Mouse (Mus musculus) hindbrain, embryonic 16.5 days (tissue): Measurements from ENCODE around the gene Slc9a1. TPM values are rescaled to one million over a fixed set of nuclear protein-coding genes. Genes with fewer than 3 reads are reported as not detected.

Source experiments
- ATAC-seq: fragments of 200-750 bp; cut with Nextera tagmentation; 2 replicates; pipeline ENCODE4 v1.8.0; 2017; ENCODE audit warnings: moderate TSS enrichment, moderate library complexity
- H3K27ac ChIP-seq: fragments of 300-500 bp; sonication (generic); 2 replicates; pipeline ENCODE4 v1.5.1; 2014; ENCODE audit warnings: low read depth, mild to moderate bottlenecking, control low read depth, low read length, moderate library complexity
- H3K27me3 ChIP-seq: fragments of 300-500 bp; sonication (generic); replicated peaks from 2 replicates; pipeline ENCODE4 v1.6.1; 2014; ENCODE audit warnings: low read length; ENCODE audit not compliant: control insufficient read depth, insufficient read depth
- H3K36me3 ChIP-seq: fragments of 300-500 bp; sonication (generic); 2 replicates; pipeline ENCODE4 v1.6.1; 2014; ENCODE audit warnings: mild to moderate bottlenecking, low read length, moderate library complexity, mixed read lengths; ENCODE audit not compliant: control insufficient read depth, insufficient read depth
- H3K4me1 ChIP-seq: fragments of 300-500 bp; sonication (generic); 2 replicates; pipeline ENCODE4 v1.6.1; 2014; ENCODE audit warnings: low read depth, low read length; ENCODE audit not compliant: control insufficient read depth, insufficient read depth
- H3K4me2 ChIP-seq: fragments of 300-500 bp; sonication (generic); 2 replicates; pipeline ENCODE4 v1.6.1; 2014; ENCODE audit warnings: mild to moderate bottlenecking, low read length, control low read depth, moderate library complexity
- H3K4me3 ChIP-seq: fragments of 300-500 bp; sonication (generic); 2 replicates; pipeline ENCODE4 v1.5.1; 2014; ENCODE audit warnings: mild to moderate bottlenecking, low read length, control low read depth, moderate library complexity
- H3K9ac ChIP-seq: fragments of 300-500 bp; sonication (generic); 2 replicates; pipeline ENCODE4 v1.6.1; 2014; ENCODE audit warnings: low read depth, mild to moderate bottlenecking, control low read depth, low read length, moderate library complexity
- H3K9me3 ChIP-seq: fragments of 300-500 bp; sonication (generic); 2 replicates; pipeline ENCODE4 v1.6.1; 2014; ENCODE audit warnings: mild to moderate bottlenecking, low read length, moderate library complexity; ENCODE audit not compliant: control insufficient read depth
- WGBS: fragments of 180-500 bp; shearing (Covaris S2); extraction: QIAGEN DNeasy Blood & Tissue Kit; methylation state at CpG from one replicate; pipeline ENCODE4 v1.1.7; 2014; 5-methylcytosine and 5-hydroxymethylcytosine counted together
- polyA plus RNA-seq: library from polyadenylated mRNA; unstranded; fragments of >200 nt; fragmentation: Nextera tagmentation; extraction: Ambion mirVana; gene quantifications from 2 replicates; pipeline ENCODE4 v1.2.1, GENCODE M21; 2015

Gene Slc9a1
- polyA plus RNA-seq, 1 experiment from 2014 or later, result 9.8 TPM

DNA sequence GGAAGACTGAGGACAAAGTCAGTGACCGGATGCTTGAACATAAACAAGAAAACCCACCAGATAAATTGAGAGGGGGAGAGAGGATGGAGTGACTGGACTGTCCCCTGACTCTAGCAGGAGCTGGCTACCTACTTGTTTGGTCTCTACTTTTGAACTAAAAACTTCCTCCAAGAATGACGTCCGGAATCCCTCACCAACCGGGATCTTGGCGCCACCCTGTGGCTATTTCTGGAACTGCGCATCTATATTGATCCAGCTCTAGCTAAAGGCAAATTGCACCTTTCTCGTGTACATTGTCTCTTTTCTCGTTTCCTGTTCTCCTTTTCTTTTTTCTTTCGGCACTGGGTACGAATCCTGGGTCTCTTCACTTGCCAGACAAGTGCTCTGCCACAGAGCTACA lies 82.0 kb downstream of the Slc9a1 start:
- ATAC-seq, result no peak
- no peak overlapping the region for H3K9ac ChIP-seq
- no peaks in the 10 kb centered on the region for H3K9me3 ChIP-seq
- WGBS, result 8% methylated on average over 10 of the region's 10 CpGs
- no peaks in the 10 kb centered on the region for H3K36me3 ChIP-seq
- peaks cover 5% of the 10 kb centered on the region for H3K4me1 ChIP-seq
- no peak overlapping the region for H3K4me2 ChIP-seq
- no peak overlapping the region for H3K27ac ChIP-seq
- H3K4me3 ChIP-seq, result no peak overlapping the region
- no peaks in the 10 kb centered on the region for H3K27me3 ChIP-seq

DNA sequence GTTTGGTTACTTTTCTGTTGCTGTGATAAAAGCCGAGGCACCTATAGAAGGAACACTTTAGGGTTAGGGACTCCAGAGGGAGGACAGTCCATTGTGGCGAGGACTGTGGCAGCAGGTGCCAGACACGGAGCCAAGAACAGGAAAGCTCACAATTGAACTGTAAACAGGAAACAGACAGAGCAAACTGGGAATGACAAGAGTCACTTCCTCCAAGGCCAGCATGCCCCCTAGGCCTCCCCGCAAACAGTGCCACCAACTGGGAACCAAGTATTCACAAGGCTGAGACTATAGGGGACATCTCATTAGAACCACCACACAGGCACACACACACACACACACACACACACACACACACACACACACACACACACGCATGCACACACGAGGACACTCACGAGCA lies 82.9 kb downstream of the Slc9a1 start:
- WGBS, result 75% methylated on average over 7 of the region's 7 CpGs
- ATAC-seq, result no peak
- H3K9ac ChIP-seq, result no peak overlapping the region
- peaks cover 5% of the 10 kb centered on the region for H3K4me1 ChIP-seq
- no peaks in the 10 kb centered on the region for H3K27me3 ChIP-seq
- H3K4me3 ChIP-seq, result no peak overlapping the region
- H3K36me3 ChIP-seq, result no peaks in the 10 kb centered on the region
- H3K4me2 ChIP-seq, result no peak overlapping the region
- no peak overlapping the region for H3K27ac ChIP-seq
- no peaks in the 10 kb centered on the region for H3K9me3 ChIP-seq

DNA sequence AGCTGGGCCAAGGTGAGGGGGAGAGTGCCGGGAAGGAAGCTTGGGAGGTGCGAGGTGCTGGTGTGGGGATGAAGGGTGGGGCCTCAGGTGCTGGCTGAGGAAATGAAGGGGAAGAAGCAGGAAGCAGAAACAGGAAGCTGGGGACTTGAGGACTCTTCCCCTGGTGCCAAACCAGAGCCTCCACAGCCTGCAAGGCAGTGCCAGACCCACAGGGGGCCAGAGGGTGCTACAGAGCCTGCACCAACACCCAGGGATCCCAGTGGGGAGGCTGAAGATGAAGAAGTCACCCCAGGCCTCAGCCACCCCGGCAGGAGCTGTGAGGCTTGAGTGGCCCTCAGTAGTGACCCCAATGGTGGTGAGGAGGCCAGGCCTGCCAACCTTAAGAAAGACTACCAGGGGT lies 88.5 kb downstream of the Slc9a1 start:
- Histone ChIP-seq H3K27ac (no peak overlapping the region), H3K4me2 (no peak overlapping the region), H3K27me3 (no peaks in the 10 kb centered on the region), H3K9ac (no peak overlapping the region), H3K4me1 (no peaks in the 10 kb centered on the region), H3K36me3 (no peaks in the 10 kb centered on the region), H3K4me3 (no peak overlapping the region), H3K9me3 (no peaks in the 10 kb centered on the region)
- ATAC-seq, result no peak
- WGBS, result 76% methylated on average over 3 of the region's 3 CpGs

DNA sequence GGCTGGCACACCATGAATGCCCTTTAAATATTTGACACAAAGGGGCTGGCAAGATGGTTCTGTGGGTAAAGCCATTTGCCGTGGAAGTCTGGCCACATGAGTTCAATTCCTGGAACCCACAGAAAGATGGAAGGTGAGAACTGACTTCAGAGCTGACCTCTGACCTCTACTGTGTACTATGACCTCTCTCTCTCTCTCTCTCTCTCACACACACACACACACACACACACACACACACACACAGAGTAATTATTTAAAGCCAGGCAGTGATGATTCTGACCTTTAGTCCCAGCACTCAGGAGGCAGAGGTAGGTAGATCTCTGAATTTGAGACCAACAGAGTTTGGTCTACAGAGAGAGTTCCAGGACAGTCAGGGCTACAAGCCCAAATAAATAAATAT lies 90.5 kb downstream of the Slc9a1 start:
- Histone ChIP-seq H3K36me3 (no peaks in the 10 kb centered on the region), H3K4me2 (no peak overlapping the region), H3K27ac (no peak overlapping the region), H3K9me3 (no peaks in the 10 kb centered on the region), H3K9ac (no peak overlapping the region), H3K27me3 (no peaks in the 10 kb centered on the region), H3K4me1 (no peaks in the 10 kb centered on the region), H3K4me3 (no peak overlapping the region)
- no peak for ATAC-seq
- whole genome bisulfite sequencing, result 80% methylated on average over 1 of the region's 1 CpGs

DNA sequence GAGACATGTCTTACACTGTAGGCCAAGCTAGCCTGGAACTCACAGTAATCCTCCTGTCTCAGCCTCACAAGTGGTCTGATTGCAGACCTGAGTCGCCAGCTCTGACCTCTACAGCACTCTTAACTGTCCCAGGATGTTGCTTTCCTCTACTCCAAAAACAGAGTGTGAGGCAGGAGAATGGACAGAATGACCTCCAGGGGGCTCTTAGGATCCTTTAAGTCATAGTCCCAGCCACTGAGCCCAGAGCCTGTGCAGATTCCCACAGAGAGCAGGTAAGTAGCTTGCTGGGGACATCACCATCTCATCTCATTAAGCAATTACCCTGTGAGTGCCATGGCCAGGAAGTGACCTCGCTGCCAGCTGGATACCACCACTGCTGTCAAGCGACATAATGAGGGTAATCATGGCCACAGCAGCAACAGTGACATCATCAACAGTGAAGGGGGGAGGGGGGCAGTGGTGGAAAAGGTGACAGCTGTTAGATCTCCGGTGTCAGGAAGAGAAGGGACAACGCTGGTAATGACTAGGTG lies 91.4 kb downstream of the Slc9a1 start:
- Histone ChIP-seq H3K9ac (no peak overlapping the region), H3K27me3 (no peaks in the 10 kb centered on the region), H3K4me2 (no peak overlapping the region), H3K9me3 (no peaks in the 10 kb centered on the region), H3K4me3 (no peak overlapping the region), H3K4me1 (no peaks in the 10 kb centered on the region), H3K36me3 (no peaks in the 10 kb centered on the region), H3K27ac (no peak overlapping the region)
- 51% methylated on average over 5 of the region's 5 CpGs for WGBS
- no peak for ATAC-seq

DNA sequence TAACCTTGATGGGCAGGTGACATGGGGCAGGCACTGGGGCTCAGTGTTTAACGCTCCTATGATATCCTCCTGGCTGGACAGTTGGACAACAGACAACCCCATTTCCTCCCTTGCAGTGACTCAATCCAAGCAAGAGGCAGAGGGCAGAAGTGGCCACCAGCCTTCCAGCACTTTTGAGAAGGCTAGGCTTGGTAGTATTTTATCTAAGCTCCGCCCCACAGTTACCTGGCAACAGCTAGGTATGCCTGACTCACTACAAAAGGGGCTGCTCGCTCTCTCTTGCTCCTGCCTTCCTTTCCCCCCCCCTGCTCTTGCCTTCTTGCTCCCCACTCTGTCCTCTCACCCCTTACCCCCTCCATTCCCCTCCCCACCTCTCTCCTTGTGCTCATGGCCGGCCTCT lies 91.9 kb downstream of the Slc9a1 start:
- Histone ChIP-seq H3K4me1 (no peaks in the 10 kb centered on the region), H3K36me3 (no peaks in the 10 kb centered on the region), H3K4me3 (no peak overlapping the region), H3K27me3 (no peaks in the 10 kb centered on the region), H3K4me2 (no peak overlapping the region), H3K9me3 (no peaks in the 10 kb centered on the region), H3K27ac (no peak overlapping the region), H3K9ac (no peak overlapping the region)
- 65% methylated on average over 4 of the region's 4 CpGs for WGBS
- no peak for ATAC-seq

DNA sequence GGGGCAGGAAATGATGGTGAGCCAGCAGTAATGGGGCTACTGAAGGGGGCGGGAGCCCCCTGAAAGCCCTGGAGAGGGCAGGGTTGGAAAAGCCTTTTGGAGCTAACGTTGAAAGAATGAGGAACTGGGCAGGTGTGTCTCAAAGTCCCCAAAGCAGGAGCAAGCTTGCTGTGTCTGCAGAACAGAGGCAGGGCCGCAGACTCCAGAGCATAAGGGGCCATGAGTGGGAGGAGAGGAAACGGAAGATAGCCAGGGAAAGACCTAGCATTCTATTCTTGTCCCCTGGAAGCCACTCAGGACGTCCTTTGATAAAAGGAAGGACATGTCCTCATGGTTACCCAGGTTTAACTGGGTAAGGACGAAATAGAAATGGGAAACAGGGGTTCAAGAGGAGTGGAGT lies 93.7 kb downstream of the Slc9a1 start:
- H3K27ac ChIP-seq, result no peak overlapping the region
- H3K27me3 ChIP-seq, result peaks cover 3% of the 10 kb centered on the region; the same call in 1 of the 2 replicates
- H3K4me3 ChIP-seq, result no peak overlapping the region
- no peaks in the 10 kb centered on the region; the same call in 1 of the 2 replicates for H3K4me1 ChIP-seq
- H3K9ac ChIP-seq, result no peak overlapping the region
- H3K9me3 ChIP-seq, result no peaks in the 10 kb centered on the region
- H3K36me3 ChIP-seq, result no peaks in the 10 kb centered on the region
- ATAC-seq, result no peak
- H3K4me2 ChIP-seq, result no peak overlapping the region
- 65% methylated on average over 6 of the region's 6 CpGs for WGBS

DNA sequence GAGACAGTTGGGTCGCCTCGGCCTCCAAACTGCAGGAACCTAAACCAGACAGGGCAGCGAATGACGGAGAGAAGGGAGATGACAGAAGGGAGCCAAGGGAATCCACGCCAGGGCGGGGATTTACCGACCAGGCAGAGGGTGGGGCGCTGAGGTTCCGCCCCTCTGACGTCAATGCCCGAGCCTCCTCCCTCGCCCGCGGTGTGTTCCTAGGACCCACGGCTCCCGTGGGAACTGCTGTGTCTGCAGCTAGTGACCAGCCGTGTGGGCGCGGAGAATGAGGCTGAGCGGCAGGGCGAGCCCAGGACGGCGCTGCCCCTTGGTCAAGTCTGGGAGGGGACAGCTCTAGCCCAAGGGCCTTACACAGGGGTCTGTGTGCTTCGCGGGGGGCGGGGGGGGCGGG lies 98.6 kb downstream of the Slc9a1 start:
- Histone ChIP-seq H3K27ac (no peak overlapping the region), H3K4me2 (peak overlapping the region; percentile 77), H3K4me1 (no peaks in the 10 kb centered on the region; the same call in 1 of the 2 replicates), H3K9ac (peak overlapping the region; percentile 56), H3K4me3 (peak overlapping the region; percentile 43), H3K9me3 (peaks cover 3% of the 10 kb centered on the region; the same call in 1 of the 2 replicates), H3K36me3 (no peaks in the 10 kb centered on the region), H3K27me3 (peaks cover 10% of the 10 kb centered on the region)
- ATAC-seq, result 0 out of 2 replicates have a peak, but pooled peaks have one; percentile 14
- 0% methylated on average over 27 of the region's 27 CpGs for WGBS

DNA sequence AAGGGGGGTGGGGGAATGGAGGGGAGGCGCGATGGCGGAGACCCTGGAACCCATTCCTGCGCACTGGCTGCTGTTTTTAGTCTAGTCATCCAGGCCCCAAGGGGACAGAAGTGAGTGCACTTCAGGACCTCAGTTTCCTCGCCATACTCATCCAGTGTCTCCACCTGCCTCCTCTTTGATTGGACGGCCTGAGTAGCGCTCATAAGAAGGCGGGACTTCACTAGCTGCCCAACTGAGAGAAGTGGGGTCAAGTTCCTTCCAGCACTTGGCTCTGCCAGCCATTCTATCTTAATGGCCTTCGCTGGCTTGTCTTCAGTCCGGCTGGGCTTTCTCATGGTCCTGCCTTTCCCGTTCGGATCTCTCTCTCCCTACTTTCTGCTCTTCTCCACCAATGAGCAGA lies 99.6 kb downstream of the Slc9a1 start:
- Histone ChIP-seq H3K9me3 (peaks cover 3% of the 10 kb centered on the region; the same call in 1 of the 2 replicates), H3K4me3 (no peak overlapping the region), H3K4me1 (no peaks in the 10 kb centered on the region; the same call in 1 of the 2 replicates), H3K27ac (no peak overlapping the region), H3K9ac (no peak overlapping the region), H3K4me2 (peak overlapping the region; percentile 24; the same call in 1 of the 2 replicates), H3K27me3 (peaks cover 10% of the 10 kb centered on the region), H3K36me3 (no peaks in the 10 kb centered on the region)
- ATAC-seq, result no peak
- whole genome bisulfite sequencing, result 21% methylated on average over 12 of the region's 12 CpGs
